Mouse (Mus musculus) gonadal fat pad, adult 2 months (tissue): ENCODE data around the gene Spocd1. TPM values are rescaled to one million over a fixed set of nuclear protein-coding genes. Genes with fewer than 3 reads are reported as not detected.

ENCODE experiments used
- DNase-seq: peaks from one replicate; pipeline ENCODE4 v3.0.0-alpha.2; 2012; ENCODE audit warnings: low read depth
- polyA plus RNA-seq: library from polyadenylated mRNA; depleted of rRNA; stranded (reverse); fragments of >200 nt; gene quantifications from 2 replicates; pipeline ENCODE4 v1.2.3, GENCODE M21; 2012

The Spocd1 gene
- polyA plus RNA-seq, 1 experiment, result not detected

GRCm38 (mm10) chr4:129974285-129974684, 45.2 kb downstream of the Spocd1 start:
- no peak for DNase-seq

- DNase-seq, result no peak
Measured at GRCm38 (mm10) chr4:129977256-129977655, 48.2 kb downstream of the Spocd1 start.

GRCm38 (mm10) chr4:129978227-129978626, 49.2 kb downstream of the Spocd1 start:
- no peak for DNase-seq

GRCm38 (mm10) chr4:129978930-129979329, 49.9 kb downstream of the Spocd1 start:
- no peak for DNase-seq

GRCm38 (mm10) chr4:129981657-129982056, 52.6 kb downstream of the Spocd1 start:
- DNase-seq, result no peak

GRCm38 (mm10) chr4:129983046-129983445, 54.0 kb downstream of the Spocd1 start:
- DNase-seq, result no peak

GRCm38 (mm10) chr4:129983764-129984420, 54.8 kb downstream of the Spocd1 start:
- DNase-seq, result no peak

GRCm38 (mm10) chr4:129984421-129985061, 55.5 kb downstream of the Spocd1 start, which contains the start of gene Adgrb2:
Gene Adgrb2 (plus strand): TSS chr4:129984870.
- no peak for DNase-seq

- no peak for DNase-seq
Measured at GRCm38 (mm10) chr4:129985161-129985670, 56.2 kb downstream of the Spocd1 start.

GRCm38 (mm10) chr4:129985671-129986441, 56.8 kb downstream of the Spocd1 start:
- no peak for DNase-seq

- no peak for DNase-seq
Measured at GRCm38 (mm10) chr4:129987825-129988504, 58.9 kb downstream of the Spocd1 start.

- no peak for DNase-seq
Measured at GRCm38 (mm10) chr4:129989925-129990324, 60.9 kb downstream of the Spocd1 start.

GRCm38 (mm10) chr4:129992720-129993119, 63.7 kb downstream of the Spocd1 start:
- DNase-seq, result no peak

- no peak for DNase-seq
Measured at GRCm38 (mm10) chr4:129993213-129993612, 64.2 kb downstream of the Spocd1 start.

GRCm38 (mm10) chr4:129993944-129994695, 65.1 kb downstream of the Spocd1 start:
- no peak for DNase-seq

- DNase-seq, result no peak
Measured at GRCm38 (mm10) chr4:129994728-129995127, 65.7 kb downstream of the Spocd1 start.

- no peak for DNase-seq
Measured at GRCm38 (mm10) chr4:129995255-129995654, 66.2 kb downstream of the Spocd1 start.

- DNase-seq, result no peak
Measured at GRCm38 (mm10) chr4:129996015-129996414, 67.0 kb downstream of the Spocd1 start.

- peak; percentile 27 for DNase-seq
Measured at GRCm38 (mm10) chr4:129998124-129998523, 69.1 kb downstream of the Spocd1 start.

- no peak for DNase-seq
Measured at GRCm38 (mm10) chr4:130001710-130002109, 72.7 kb downstream of the Spocd1 start.

- no peak for DNase-seq
Measured at GRCm38 (mm10) chr4:130002157-130002556, 73.1 kb downstream of the Spocd1 start.
